Mouse (Mus musculus): Measurements from ENCODE around the gene Cela3a. TPM values are rescaled to one million over a fixed set of nuclear protein-coding genes. Genes with fewer than 3 reads are reported as not detected.
A peak's percentile ranks its signal among the peaks of the same experiment; 100 is the strongest.
"Not testable (repeated sequence)": the region's sequence is repeated elsewhere in the genome, so short reads cannot be mapped to it uniquely, and the experiment has no call there.

The Cela3a gene
- polyA plus RNA-seq, 1 experiment from 2014 or later = not detected

DNA sequence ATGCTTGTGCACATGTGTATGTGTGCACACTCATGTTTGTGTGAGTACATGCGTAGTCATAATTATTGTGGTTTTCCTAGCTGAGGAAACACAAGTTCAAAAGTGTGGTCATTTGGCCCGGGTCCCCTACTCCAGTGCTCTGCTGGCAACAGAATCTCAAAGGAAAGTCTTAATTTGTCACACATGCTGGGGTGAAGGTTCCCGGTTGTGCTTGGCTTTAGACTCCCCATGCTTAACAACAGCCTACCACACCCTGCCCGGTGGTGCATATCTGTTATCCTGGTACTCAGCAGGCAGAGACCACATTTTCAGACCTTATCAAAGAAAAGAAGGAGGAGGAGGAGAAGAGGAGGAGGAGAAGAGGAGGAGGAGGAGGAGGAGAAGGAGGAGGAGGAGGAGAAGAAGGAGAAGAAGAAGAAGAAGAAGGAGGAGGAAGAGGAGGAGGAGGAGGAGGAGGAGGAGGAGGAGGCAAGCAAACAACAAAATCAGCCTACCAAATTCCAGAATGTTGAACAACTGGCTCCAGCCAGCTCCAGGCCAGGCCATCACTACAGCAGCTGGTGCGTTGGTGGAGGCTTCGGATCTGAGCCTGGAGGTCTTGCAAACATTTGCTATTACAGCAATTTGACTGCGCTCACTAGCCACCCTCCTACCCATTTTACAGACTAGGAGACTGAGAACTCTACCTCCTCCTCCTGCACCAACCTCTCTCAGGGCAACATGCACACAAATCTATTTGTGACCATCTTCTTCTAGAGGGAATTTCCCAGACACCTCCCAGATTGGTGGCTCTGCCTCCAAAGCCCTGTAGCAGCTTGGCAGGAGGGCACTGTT, 38.0 kb upstream of the Cela3a start:
- H3K4me3 ChIP-seq = no peak overlapping the region
- no peak for ATAC-seq (ENCODE audit: low FRiP score)
- peaks cover 13% of the 10 kb centered on the region for H3K4me1 ChIP-seq (replicated peaks)
- 76% methylated on average over 7 of the region's 7 CpGs for WGBS
- no peaks in the 10 kb centered on the region for H3K9me3 ChIP-seq
- H3K27ac ChIP-seq = peak overlapping the region; percentile 30; the same call in 1 of the 2 replicates
- no peak overlapping the region for H3K4me2 ChIP-seq
- H3K27me3 ChIP-seq = no peaks in the 10 kb centered on the region
- no peaks in the 10 kb centered on the region for H3K36me3 ChIP-seq
- H3K9ac ChIP-seq = no peak overlapping the region

DNA sequence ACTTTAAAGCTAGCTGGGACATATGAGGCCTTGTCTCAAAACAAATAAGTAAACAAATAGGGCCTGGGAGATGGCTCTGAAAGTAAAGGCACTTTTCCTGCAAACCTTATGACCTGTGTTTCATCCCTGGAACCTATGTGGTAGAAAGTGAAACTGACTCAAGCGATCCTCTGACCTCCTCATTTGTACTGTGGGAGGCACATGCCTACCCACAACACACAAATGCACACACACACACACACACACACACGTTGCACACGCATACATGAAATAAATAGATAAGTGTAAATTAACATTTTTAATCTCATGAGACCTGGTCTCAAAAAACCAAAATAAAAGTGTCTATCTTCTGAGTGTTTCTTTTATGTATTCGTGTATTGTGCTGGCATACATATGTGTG, 36.3 kb upstream of the Cela3a start:
- Histone ChIP-seq H3K4me3 (no peak overlapping the region), H3K4me2 (no peak overlapping the region), H3K27me3 (no peaks in the 10 kb centered on the region), H3K9me3 (no peaks in the 10 kb centered on the region), H3K36me3 (no peaks in the 10 kb centered on the region), H3K9ac (no peak overlapping the region), H3K4me1 (replicated peaks) (peaks cover 13% of the 10 kb centered on the region), H3K27ac (no peak overlapping the region)
- 93% methylated on average over 4 of the region's 4 CpGs for WGBS
- no peak for ATAC-seq (ENCODE audit: low FRiP score)

- no peaks in the 10 kb centered on the region for H3K9me3 ChIP-seq
- H3K4me2 ChIP-seq = peak overlapping the region; percentile 25; the same call in 1 of the 2 replicates
Observed at GRCm38 (mm10) chr4:137443625-137444024, 34.0 kb upstream of the Cela3a start.

GRCm38 (mm10) chr4:137441332-137441731, 31.7 kb upstream of the Cela3a start:
- Histone ChIP-seq H3K27ac (no peak overlapping the region), H3K4me3 (no peak overlapping the region), H3K27me3 (no peaks in the 10 kb centered on the region), H3K36me3 (no peaks in the 10 kb centered on the region), H3K9ac (no peak overlapping the region), H3K4me2 (no peak overlapping the region), H3K4me1 (replicated peaks) (no peaks in the 10 kb centered on the region), H3K9me3 (no peaks in the 10 kb centered on the region)
- no peak for ATAC-seq (ENCODE audit: low FRiP score)
- 88% methylated on average over 4 of the region's 4 CpGs for WGBS

More at GRCm38 (mm10) chr4:137443625-137444024, 34.0 kb upstream of the Cela3a start:
- H3K27ac ChIP-seq = no peak overlapping the region
- peaks cover 9% of the 10 kb centered on the region for H3K4me1 ChIP-seq (replicated peaks)
- 0 out of 2 replicates have a peak overlapping the region, but pooled peaks have one; percentile 19 for H3K9ac ChIP-seq
- no peaks in the 10 kb centered on the region for H3K36me3 ChIP-seq
- WGBS = 31% methylated on average over 5 of the region's 5 CpGs
- H3K4me3 ChIP-seq = no peak overlapping the region
- no peak for ATAC-seq (ENCODE audit: low FRiP score)
- no peaks in the 10 kb centered on the region for H3K27me3 ChIP-seq

DNA sequence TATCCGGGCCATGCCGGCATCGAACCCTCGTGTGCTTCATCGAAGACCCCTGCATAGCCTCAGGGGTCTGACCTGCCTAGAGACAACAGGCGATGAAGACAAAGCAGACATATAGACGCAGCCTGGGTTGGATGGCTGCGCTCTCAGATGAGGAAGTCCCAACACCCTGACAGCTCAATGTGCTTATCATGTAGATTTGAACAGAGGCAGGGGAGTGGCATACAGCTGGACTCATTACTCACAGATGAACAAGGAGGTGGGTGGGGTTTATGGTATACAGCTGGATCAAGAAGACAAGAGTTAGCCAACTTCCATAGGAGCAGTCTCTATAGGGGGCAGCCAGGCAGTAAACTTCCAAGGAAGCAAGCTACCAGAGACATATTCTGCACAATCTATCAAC, 29.3 kb upstream of the Cela3a start:
- no peak overlapping the region for H3K27ac ChIP-seq
- H3K4me1 ChIP-seq (replicated peaks) = no peaks in the 10 kb centered on the region
- no peak overlapping the region for H3K4me2 ChIP-seq
- H3K9me3 ChIP-seq = no peaks in the 10 kb centered on the region
- no peaks in the 10 kb centered on the region for H3K27me3 ChIP-seq
- H3K36me3 ChIP-seq = no peaks in the 10 kb centered on the region
- H3K9ac ChIP-seq = no peak overlapping the region
- no peak for ATAC-seq (ENCODE audit: low FRiP score)
- H3K4me3 ChIP-seq = no peak overlapping the region
- WGBS = 90% methylated on average over 8 of the region's 8 CpGs

GRCm38 (mm10) chr4:137436979-137437669, 27.5 kb upstream of the Cela3a start:
- Histone ChIP-seq H3K27me3 (no peaks in the 10 kb centered on the region), H3K9ac (no peak overlapping the region), H3K36me3 (no peaks in the 10 kb centered on the region), H3K4me1 (replicated peaks) (no peaks in the 10 kb centered on the region), H3K4me3 (no peak overlapping the region), H3K27ac (no peak overlapping the region), H3K4me2 (no peak overlapping the region), H3K9me3 (no peaks in the 10 kb centered on the region)
- WGBS = 88% methylated on average over 8 of the region's 8 CpGs
- no peak for ATAC-seq (ENCODE audit: low FRiP score)

DNA sequence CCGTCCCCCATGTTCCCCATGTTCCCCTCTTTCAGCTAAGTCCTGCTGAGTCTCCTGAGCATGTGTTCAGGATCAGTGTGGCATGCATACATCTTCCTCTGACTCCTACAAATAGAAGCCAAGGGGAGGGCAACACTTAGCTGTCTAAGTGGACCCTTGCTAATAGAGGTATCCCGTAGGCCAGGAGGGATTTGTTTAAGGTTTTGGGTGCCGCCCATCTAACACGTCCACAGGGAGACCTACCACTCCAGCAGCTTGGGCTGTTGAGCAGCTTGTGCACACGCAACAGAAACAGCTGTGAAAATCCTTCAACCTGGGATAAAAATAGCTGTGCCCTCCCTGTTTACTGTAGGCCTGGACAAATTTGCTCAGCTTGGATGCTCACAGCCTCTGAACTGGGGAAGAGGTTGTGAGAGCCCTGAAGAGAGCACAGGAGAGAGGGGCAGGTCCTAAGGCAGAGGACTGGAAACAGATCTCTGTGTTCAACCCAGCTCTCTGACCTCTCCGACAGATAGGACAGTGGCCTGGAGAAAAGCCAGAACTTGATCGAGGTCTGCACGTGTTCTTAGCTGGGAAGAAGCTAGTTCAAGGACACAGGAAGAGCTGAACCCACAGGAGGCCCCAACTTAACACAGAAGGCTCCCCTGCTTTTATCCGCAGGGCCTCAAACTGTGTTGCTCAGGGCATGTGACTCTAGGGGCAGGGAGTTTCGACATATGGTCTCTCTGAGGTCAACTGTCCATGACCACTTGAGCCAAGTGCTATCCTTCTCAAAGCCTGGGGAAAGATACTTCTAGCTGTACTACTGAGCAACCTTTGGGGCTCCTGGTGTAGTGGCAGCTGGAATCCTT, 23.3 kb upstream of the Cela3a start:
- 81% methylated on average over 10 of the region's 10 CpGs for WGBS
- H3K9ac ChIP-seq; H3K9me3 ChIP-seq; H3K4me2 ChIP-seq; H3K4me3 ChIP-seq; H3K27ac ChIP-seq; H3K36me3 ChIP-seq; H3K4me1 ChIP-seq (replicated peaks); H3K27me3 ChIP-seq; ATAC-seq (ENCODE audit: low FRiP score): not testable (repeated sequence)

DNA sequence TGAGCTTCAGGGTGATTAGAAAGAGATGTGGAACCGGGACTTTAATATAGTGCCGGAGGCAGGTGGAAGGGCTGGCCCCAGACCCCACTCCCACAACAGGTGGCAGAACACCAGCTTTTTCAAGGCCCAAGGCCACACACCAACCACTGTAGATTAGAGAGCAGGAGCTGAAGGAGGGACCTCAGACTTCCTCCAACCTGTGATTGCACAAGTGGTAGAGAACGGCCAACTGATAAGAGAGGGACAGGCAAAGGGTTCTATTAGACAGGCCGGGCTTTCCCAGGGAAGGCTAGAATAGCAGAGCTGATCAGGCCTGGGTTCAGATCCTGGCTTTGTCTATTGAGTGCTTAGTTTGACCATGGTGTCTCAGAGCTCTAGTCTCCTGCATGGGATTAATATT, 20.9 kb upstream of the Cela3a start, which contains the start of gene Cela3b:
Gene Cela3b (minus strand): TSS at position 39 of the 400 bp plus-strand sequence.
- no peak within 1 kb of the TSS for H3K4me2 ChIP-seq
- no peaks in the 10 kb centered on the region for H3K9me3 ChIP-seq
- H3K36me3 ChIP-seq = no peaks in the 10 kb centered on the region
- no peak for ATAC-seq (ENCODE audit: low FRiP score)
- H3K9ac ChIP-seq = no peak within 1 kb of the TSS
- no peak within 1 kb of the TSS for H3K27ac ChIP-seq
- no peaks in the 10 kb centered on the region for H3K4me1 ChIP-seq (replicated peaks)
- no peaks in the 10 kb centered on the region for H3K27me3 ChIP-seq
- no peak within 1 kb of the TSS for H3K4me3 ChIP-seq
- 96% methylated on average over 4 of the region's 4 CpGs for WGBS

DNA sequence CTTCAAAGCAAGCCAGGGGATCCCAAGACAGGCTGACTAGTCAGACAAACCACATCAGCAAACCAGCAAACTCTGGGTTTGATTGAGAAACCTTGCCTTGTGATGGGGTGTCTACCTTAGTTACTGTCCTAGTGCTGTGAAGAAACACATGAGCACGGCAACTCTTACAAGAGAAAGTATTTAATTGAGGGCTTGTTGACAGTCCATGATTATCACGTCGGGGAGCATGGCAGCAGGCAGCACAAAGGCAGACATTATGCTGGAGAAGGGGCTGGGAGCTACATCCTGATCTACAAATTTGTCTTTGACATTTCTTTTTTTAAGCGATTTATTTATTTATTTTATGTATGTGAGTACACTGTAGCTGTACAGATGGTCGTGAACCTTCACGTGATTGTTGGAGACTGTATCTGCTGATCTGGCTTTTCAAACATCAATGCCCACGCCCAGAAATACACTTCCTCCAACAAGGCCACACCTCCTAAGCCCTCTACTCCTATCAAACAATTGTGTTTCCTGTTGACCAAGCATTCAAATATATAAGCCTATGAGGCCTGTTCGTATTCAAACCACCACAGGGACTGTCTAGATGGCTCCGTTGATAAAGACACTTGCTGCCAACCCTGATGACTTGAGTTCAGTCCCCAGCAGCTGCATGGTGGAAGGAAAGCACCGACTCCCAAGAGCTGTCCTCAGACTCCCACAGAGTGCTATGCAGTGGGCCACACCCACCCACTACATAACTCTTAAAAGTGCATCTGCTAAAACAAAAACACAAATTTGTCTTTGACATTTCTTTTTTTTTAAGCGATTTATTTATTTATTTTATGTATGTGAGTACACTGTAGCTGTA, 8.3 kb upstream of the Cela3a start:
- H3K9ac ChIP-seq = no peak overlapping the region
- H3K27me3 ChIP-seq = no peaks in the 10 kb centered on the region
- 80% methylated on average over 11 of the region's 11 CpGs for WGBS
- no peak for ATAC-seq (ENCODE audit: low FRiP score)
- H3K4me2 ChIP-seq = no peak overlapping the region
- H3K36me3 ChIP-seq = no peaks in the 10 kb centered on the region
- H3K27ac ChIP-seq = no peak overlapping the region
- H3K4me1 ChIP-seq (replicated peaks) = no peaks in the 10 kb centered on the region
- no peak overlapping the region for H3K4me3 ChIP-seq
- H3K9me3 ChIP-seq = no peaks in the 10 kb centered on the region

DNA sequence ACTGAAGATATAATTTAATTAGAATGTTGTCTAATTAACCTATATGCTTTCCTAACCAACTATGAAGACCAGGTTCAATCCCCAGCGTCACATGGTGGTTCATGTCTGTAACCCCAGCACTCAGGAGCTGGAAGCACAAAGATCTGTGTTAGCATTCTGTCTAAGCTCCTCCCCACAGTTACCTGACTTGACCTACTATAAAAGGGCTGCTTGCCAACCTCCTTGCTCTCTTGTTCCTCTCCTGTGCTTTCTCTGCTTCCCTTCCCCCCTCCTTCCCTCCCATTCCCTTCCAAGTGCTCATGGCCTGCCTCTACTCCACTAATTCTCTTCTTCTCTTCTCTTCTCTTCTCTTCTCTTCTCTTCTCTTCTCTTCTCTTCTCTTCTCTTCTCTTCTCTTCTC, 5.3 kb upstream of the Cela3a start:
- Histone ChIP-seq H3K4me1 (replicated peaks) (no peaks in the 10 kb centered on the region), H3K9ac (no peak overlapping the region), H3K27ac (no peak overlapping the region), H3K4me3 (no peak overlapping the region), H3K27me3 (no peaks in the 10 kb centered on the region), H3K4me2 (no peak overlapping the region), H3K36me3 (no peaks in the 10 kb centered on the region), H3K9me3 (no peaks in the 10 kb centered on the region)
- WGBS = 78% methylated on average over 1 of the region's 1 CpGs
- no peak for ATAC-seq (ENCODE audit: low FRiP score)

GRCm38 (mm10) chr4:137412185-137412709, 2.7 kb upstream of the Cela3a start:
- not testable (repeated sequence) for ATAC-seq (ENCODE audit: low FRiP score); H3K4me3 ChIP-seq; H3K9me3 ChIP-seq; H3K4me2 ChIP-seq; H3K4me1 ChIP-seq (replicated peaks); H3K27ac ChIP-seq; H3K36me3 ChIP-seq; H3K9ac ChIP-seq; H3K27me3 ChIP-seq
- 93% methylated on average over 7 of the region's 7 CpGs for WGBS
